Comparison of ENCODE assay signal across 9 mouse cellular contexts in the genomic region with DNA sequence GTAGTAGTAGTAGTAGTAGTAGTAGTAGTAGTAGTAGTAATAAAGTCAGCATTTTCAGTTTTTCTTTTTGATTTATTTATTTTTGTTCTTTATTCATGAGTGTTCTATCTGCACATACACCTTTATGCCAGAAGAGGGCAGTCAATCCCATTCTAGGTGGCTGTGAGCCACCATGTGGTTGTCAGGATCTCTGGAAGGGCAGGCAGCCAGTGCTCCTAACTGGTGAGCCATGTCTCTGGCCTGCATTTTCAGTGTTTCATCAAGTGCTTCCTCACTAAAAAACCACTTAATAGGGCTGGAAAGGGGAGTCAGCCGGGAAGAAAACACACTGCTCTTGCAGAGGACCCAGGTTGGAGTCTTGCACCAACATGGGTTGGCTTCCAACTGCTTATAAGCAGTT. TPM values are rescaled to one million over a fixed set of nuclear protein-coding genes. Genes with fewer than 3 reads are reported as not detected.
A peak's percentile ranks its signal among the peaks of the same experiment; 100 is the strongest.
DNase-seq lines count a peak whose midpoint lies in the region; ATAC-seq and TF ChIP-seq lines count a peak whose summit lies in the region.
"Had no signal": no experiment of that assay in that cellular context is flagged by ENCODE, and none has a peak within 500 bp of the region (broad histone marks: within the 10 kb centered on the region; RNA-seq: fewer than 3 reads in every experiment).

No protein-coding gene starts in this region.

- ATAC-seq in midbrain, embryonic 16.5 days = no peak
- peak; percentile 65; the same call in 1 of the 2 replicates for ATAC-seq in heart, postnatal 0 days (ENCODE audit: insufficient read depth, low read depth)

- peak; percentile 35 for DNase-seq in midbrain, embryonic 10.5 days (ENCODE audit: low spot score)
- DNase-seq in adrenal gland, postnatal 25 days = peak; percentile 56
- peak; percentile 83 for DNase-seq in heart, postnatal 0 days (ENCODE audit: low spot score)
- peak; percentile 34 to 35 for DNase-seq in layer of hippocampus, postnatal 36 days
- DNase-seq in mesoderm, embryonic 11.5 days (ENCODE audit: low read depth, low spot score) = peak; percentile 67
- peak; percentile 65 for DNase-seq in testis, postnatal 10 days (ENCODE audit: low spot score)

- peaks cover 3% of the 10 kb centered on the region; the same call in 1 of the 2 replicates for H3K4me1 ChIP-seq in midbrain, embryonic 10.5 days
- H3K4me1 ChIP-seq in midbrain, embryonic 16.5 days (ENCODE audit: control insufficient read depth, insufficient read depth, low read length) = no peaks in the 10 kb centered on the region
- no peaks in the 10 kb centered on the region for H3K4me1 ChIP-seq in embryonic fibroblast, embryonic 13.5 days (ENCODE audit: control insufficient read depth, insufficient read depth, low read length)
- H3K4me1 ChIP-seq in heart, postnatal 0 days (ENCODE audit: control insufficient read depth, insufficient read depth) = peaks cover 4% of the 10 kb centered on the region; the same call in 1 of the 2 replicates

- no peak for TF ChIP-seq POLR2A in embryonic fibroblast, embryonic 13.5 days (IDR thresholded peaks at IDR 0.05; ENCODE audit: low read depth, low read length)

- peaks cover 53% of the 10 kb centered on the region for H3K36me3 ChIP-seq in midbrain, embryonic 10.5 days
- peaks cover 5% of the 10 kb centered on the region for H3K36me3 ChIP-seq in midbrain, embryonic 16.5 days (ENCODE audit: control insufficient read depth, insufficient read depth, low read length)
- peaks cover under 1% of the 10 kb centered on the region; the same call in 1 of the 2 replicates for H3K36me3 ChIP-seq in heart, postnatal 0 days (replicated peaks; ENCODE audit: control insufficient read depth, insufficient read depth, low read length)

- no peaks in the 10 kb centered on the region for H3K9me3 ChIP-seq in midbrain, embryonic 10.5 days (replicated peaks)
- H3K9me3 ChIP-seq in midbrain, embryonic 16.5 days (replicated peaks; ENCODE audit: control insufficient read depth, low read length, poor library complexity, severe bottlenecking) = no peaks in the 10 kb centered on the region
- H3K9me3 ChIP-seq in heart, postnatal 0 days (replicated peaks; ENCODE audit: control insufficient read depth, low read length) = no peaks in the 10 kb centered on the region
- H3K9me3 ChIP-seq: embryonic facial prominence, embryonic 15.5 days had no signal

- H3K9ac ChIP-seq in midbrain, embryonic 16.5 days (ENCODE audit: low read depth, low read length) = no peak overlapping the region
- no peak overlapping the region for H3K9ac ChIP-seq in heart, postnatal 0 days (replicated peaks; ENCODE audit: low read depth, low read length)
- H3K9ac ChIP-seq: embryonic facial prominence, embryonic 15.5 days had no signal

- no peak overlapping the region for H3K4me3 ChIP-seq in midbrain, embryonic 10.5 days
- no peak overlapping the region for H3K4me3 ChIP-seq in midbrain, embryonic 16.5 days (ENCODE audit: low read depth, low read length)
- no peak overlapping the region for H3K4me3 ChIP-seq in embryonic fibroblast, embryonic 13.5 days (ENCODE audit: insufficient read depth, low read length)
- no peak overlapping the region for H3K4me3 ChIP-seq in heart, postnatal 0 days (ENCODE audit: low read depth, low read length)
- H3K4me3 ChIP-seq: embryonic facial prominence, embryonic 15.5 days had no signal

- TF ChIP-seq EP300 in heart, postnatal 0 days (IDR thresholded peaks at IDR 0.05; ENCODE audit: low read depth) = no peak

- H3K27me3 ChIP-seq in midbrain, embryonic 10.5 days (ENCODE audit: low read depth, poor library complexity, severe bottlenecking) = no peaks in the 10 kb centered on the region
- H3K27me3 ChIP-seq in midbrain, embryonic 16.5 days (ENCODE audit: control insufficient read depth, insufficient read depth, low read depth, low read length) = no peaks in the 10 kb centered on the region
- H3K27me3 ChIP-seq in heart, postnatal 0 days (ENCODE audit: control insufficient read depth, insufficient read depth, low read length) = no peaks in the 10 kb centered on the region
- H3K27me3 ChIP-seq: embryonic facial prominence, embryonic 15.5 days had no signal

- peak; percentile 53; the same call in 1 of the 2 replicates for TF ChIP-seq CTCF in embryonic fibroblast, embryonic 13.5 days (IDR thresholded peaks at IDR 0.05; ENCODE audit: borderline replicate concordance, insufficient read depth, low read length)
- TF ChIP-seq CTCF in heart, postnatal 0 days (IDR thresholded peaks at IDR 0.05; ENCODE audit: low read depth) = peak; percentile 87

- H3K27ac ChIP-seq in midbrain, embryonic 10.5 days (replicated peaks) = no peak overlapping the region
- H3K27ac ChIP-seq in midbrain, embryonic 16.5 days (ENCODE audit: low read length) = no peak overlapping the region
- H3K27ac ChIP-seq in embryonic fibroblast, embryonic 13.5 days (ENCODE audit: insufficient read depth, low read length) = peak overlapping the region; percentile 38; the same call in 1 of the 2 replicates
- peak overlapping the region; percentile 66 for H3K27ac ChIP-seq in heart, postnatal 0 days (ENCODE audit: low read depth)
- H3K27ac ChIP-seq: embryonic facial prominence, embryonic 15.5 days had no signal

- H3K4me2 ChIP-seq in midbrain, embryonic 16.5 days (ENCODE audit: low read length) = no peak overlapping the region
- H3K4me2 ChIP-seq in heart, postnatal 0 days (ENCODE audit: low read depth, low read length) = no peak overlapping the region
- H3K4me2 ChIP-seq: embryonic facial prominence, embryonic 15.5 days had no signal

- WGBS in midbrain, embryonic 10.5 days = 32% methylated on average over 1 of the region's 1 CpGs
- 43% methylated on average over 1 of the region's 1 CpGs for WGBS in midbrain, embryonic 16.5 days
- whole genome bisulfite sequencing in heart, postnatal 0 days = 24% methylated on average over 1 of the region's 1 CpGs

RNA-seq across cellular contexts. Expression of a gene that starts 10.9 kb away (rescaled TPM):
- 207 and 216 TPM in 2 replicates for polyA plus RNA-seq in midbrain, embryonic 10.5 days (2016; fragmentation: Nextera tagmentation; extraction: Ambion mirVana)
- 213 and 226 TPM in 2 replicates for polyA plus RNA-seq in midbrain, embryonic 16.5 days (2015; fragmentation: Nextera tagmentation; extraction: Ambion mirVana)
- 50.3 and 61.0 TPM in 2 replicates for total RNA-seq in adrenal gland, postnatal 25 days (2021)
- 83.5 and 94.6 TPM in 2 replicates for polyA plus RNA-seq in embryonic fibroblast, embryonic 13.5 days (2011; ENCODE audit: insufficient read length, low read depth, missing spikeins)
- total RNA-seq in heart, postnatal 0 days (2014; rRNA removed; ENCODE audit: low replicate concordance) = 37.2 and 38.2 TPM in 2 replicates
- polyA plus RNA-seq in heart, postnatal 0 days (2015; fragmentation: Nextera tagmentation; extraction: Ambion mirVana) = 79.5 and 80.6 TPM in 2 replicates
- total RNA-seq in layer of hippocampus, postnatal 36 days (2021) = 100 to 1,000 TPM; 123 to 126 TPM

RNA-seq across cellular contexts. Expression of a gene that starts 11.0 kb away (rescaled TPM):
- polyA plus RNA-seq in midbrain, embryonic 10.5 days (2016; fragmentation: Nextera tagmentation; extraction: Ambion mirVana) = 17.0 and 18.1 TPM in 2 replicates
- polyA plus RNA-seq in midbrain, embryonic 16.5 days (2015; fragmentation: Nextera tagmentation; extraction: Ambion mirVana) = 9.7 and 12.8 TPM in 2 replicates
- 8.0 and 12.7 TPM in 2 replicates for total RNA-seq in adrenal gland, postnatal 25 days (2021)
- 7.6 and 8.6 TPM in 2 replicates for polyA plus RNA-seq in embryonic fibroblast, embryonic 13.5 days (2011; ENCODE audit: insufficient read length, low read depth, missing spikeins)
- 4.2 and 5.9 TPM in 2 replicates for total RNA-seq in heart, postnatal 0 days (2014; rRNA removed; ENCODE audit: low replicate concordance)
- polyA plus RNA-seq in heart, postnatal 0 days (2015; fragmentation: Nextera tagmentation; extraction: Ambion mirVana) = 4.6 and 5.1 TPM in 2 replicates
- 1 to 10 TPM; 4.9 to 8.5 TPM for total RNA-seq in layer of hippocampus, postnatal 36 days (2021)

RNA-seq across cellular contexts. Expression of a gene that starts 36.8 kb away (rescaled TPM):
- polyA plus RNA-seq in midbrain, embryonic 10.5 days (2016; fragmentation: Nextera tagmentation; extraction: Ambion mirVana) = 45.7 and 51.8 TPM in 2 replicates
- polyA plus RNA-seq in midbrain, embryonic 16.5 days (2015; fragmentation: Nextera tagmentation; extraction: Ambion mirVana) = 34.0 and 34.8 TPM in 2 replicates
- total RNA-seq in adrenal gland, postnatal 25 days (2021) = 154 and 189 TPM in 2 replicates
- 50.6 and 52.9 TPM in 2 replicates for polyA plus RNA-seq in embryonic fibroblast, embryonic 13.5 days (2011; ENCODE audit: insufficient read length, low read depth, missing spikeins)
- total RNA-seq in heart, postnatal 0 days (2014; rRNA removed; ENCODE audit: low replicate concordance) = 72.8 and 89.7 TPM in 2 replicates
- polyA plus RNA-seq in heart, postnatal 0 days (2015; fragmentation: Nextera tagmentation; extraction: Ambion mirVana) = 34.4 and 36.4 TPM in 2 replicates
- 10 to 100 TPM; 39.9 to 40.8 TPM for total RNA-seq in layer of hippocampus, postnatal 36 days (2021)

Comparison
In these comparisons a context has a peak if more than half of its experiments do, and no peak if none do; other contexts are left out.
1. H3K27ac ChIP-seq: peak in embryonic fibroblast, embryonic 13.5 days (single experiment) and heart, postnatal 0 days (single experiment); none in midbrain, embryonic 10.5 days (single experiment) and midbrain, embryonic 16.5 days (single experiment).
2. Peak in every context shown above with its lines, with median percentiles within 50 percentile points of each other: DNase-seq.